ENCODE assay signal across 11 mouse cellular contexts in genomic region chr4:148969610-148970009, GRCm38 (mm10).
A peak's percentile ranks its signal among the peaks of the same experiment; 100 is the strongest.
DNase-seq lines count a peak whose midpoint lies in the region; ATAC-seq and TF ChIP-seq lines count a peak whose summit lies in the region.
"Had no signal": no experiment of that assay in that cellular context is flagged by ENCODE, and none has a peak within 500 bp of the region (broad histone marks: within the 10 kb centered on the region; RNA-seq: fewer than 3 reads in every experiment).

No protein-coding gene starts in this region.

- TF ChIP-seq CTCF in kidney, adult 2 months (conservative IDR thresholded peaks at IDR 0.05; ENCODE audit: insufficient read depth, insufficient read length, low read depth, low read length): no peak

- DNase-seq in adrenal gland, adult (ENCODE audit: inconsistent age in 2 of 2, low spot score in 1 of 2): peak; percentile 58 to 73
- no peak for DNase-seq in adrenal gland, adult 8-10 months
- DNase-seq in kidney, adult 2 months: peak; percentile 78
- no peak for DNase-seq in kidney, adult 11 months
- peak; percentile 72 to 81 for DNase-seq in kidney, postnatal 36 days
- DNase-seq in liver, embryonic 11.5 days (ENCODE audit: low spot score): no peak
- DNase-seq in midbrain, embryonic 11.5 days (ENCODE audit: low spot score, missing footprints): no peak
- DNase-seq: gastrocnemius, postnatal 14 days had no signal

- peaks cover 10% of the 10 kb centered on the region for H3K4me1 ChIP-seq in kidney, adult 2 months (ENCODE audit: control insufficient read depth, insufficient read depth, low read length)
- H3K4me1 ChIP-seq in heart, embryonic 12.5 days (replicated peaks): peaks cover 69% of the 10 kb centered on the region
- peaks cover 12% of the 10 kb centered on the region for H3K4me1 ChIP-seq in liver, embryonic 11.5 days (replicated peaks; ENCODE audit: control insufficient read depth, insufficient read depth, low read length)
- peaks cover 7% of the 10 kb centered on the region; the same call in 1 of the 2 replicates for H3K4me1 ChIP-seq in midbrain, embryonic 11.5 days (ENCODE audit: control insufficient read depth, insufficient read depth, low read length)

- H3K4me3 ChIP-seq in kidney, adult 2 months (ENCODE audit: insufficient read depth, low read depth, low read length): no peak overlapping the region
- H3K4me3 ChIP-seq in heart, embryonic 12.5 days: no peak overlapping the region
- no peak overlapping the region for H3K4me3 ChIP-seq in liver, embryonic 11.5 days (ENCODE audit: low read depth, low read length)
- no peak overlapping the region for H3K4me3 ChIP-seq in midbrain, embryonic 11.5 days (ENCODE audit: low read depth, low read length)
- H3K4me3 ChIP-seq: limb, embryonic 10.5 days had no signal

- no peaks in the 10 kb centered on the region for H3K9me3 ChIP-seq in heart, embryonic 12.5 days (replicated peaks)
- no peaks in the 10 kb centered on the region for H3K9me3 ChIP-seq in liver, embryonic 11.5 days (ENCODE audit: control insufficient read depth, low read length)
- no peaks in the 10 kb centered on the region for H3K9me3 ChIP-seq in midbrain, embryonic 11.5 days (ENCODE audit: control insufficient read depth, low read length)
- H3K9me3 ChIP-seq: limb, embryonic 10.5 days had no signal

- no peak overlapping the region for H3K27ac ChIP-seq in kidney, adult 2 months (ENCODE audit: insufficient read depth, low read depth, low read length)
- H3K27ac ChIP-seq in heart, embryonic 12.5 days (ENCODE audit: poor library complexity, severe bottlenecking): peak overlapping the region; percentile 49
- no peak overlapping the region for H3K27ac ChIP-seq in liver, embryonic 11.5 days (ENCODE audit: low read depth, low read length)
- no peak overlapping the region for H3K27ac ChIP-seq in midbrain, embryonic 11.5 days (ENCODE audit: low read depth, low read length)

- no peaks in the 10 kb centered on the region for H3K36me3 ChIP-seq in kidney, adult 2 months (ENCODE audit: control insufficient read depth, insufficient read depth, low read length)
- H3K36me3 ChIP-seq in heart, embryonic 12.5 days: peaks cover 17% of the 10 kb centered on the region
- peaks cover 2% of the 10 kb centered on the region for H3K36me3 ChIP-seq in liver, embryonic 11.5 days (ENCODE audit: control insufficient read depth, insufficient read depth, low read length)
- H3K36me3 ChIP-seq in midbrain, embryonic 11.5 days (ENCODE audit: control insufficient read depth, insufficient read depth, low read length): no peaks in the 10 kb centered on the region; the same call in 1 of the 2 replicates

- 25% methylated on average over 5 of the region's 5 CpGs for WGBS in kidney, adult 2 months
- WGBS in heart, embryonic 12.5 days: 61% methylated on average over 5 of the region's 5 CpGs
- WGBS in liver, embryonic 11.5 days: 83% methylated on average over 5 of the region's 5 CpGs
- 89% methylated on average over 5 of the region's 5 CpGs for WGBS in midbrain, embryonic 11.5 days

- ATAC-seq in heart, embryonic 12.5 days (ENCODE audit: insufficient number of reproducible peaks, low FRiP score): no peak
- no peak for ATAC-seq in liver, embryonic 11.5 days (replicated peaks; ENCODE audit: low FRiP score)
- ATAC-seq in midbrain, embryonic 11.5 days (ENCODE audit: low FRiP score): no peak
- ATAC-seq: Patski had no signal

- no peak overlapping the region for H3K4me2 ChIP-seq in heart, embryonic 12.5 days
- H3K4me2 ChIP-seq in liver, embryonic 11.5 days: no peak overlapping the region
- H3K4me2 ChIP-seq in midbrain, embryonic 11.5 days: no peak overlapping the region

- no peak overlapping the region for H3K9ac ChIP-seq in heart, embryonic 12.5 days
- H3K9ac ChIP-seq in liver, embryonic 11.5 days (ENCODE audit: low read depth, low read length): no peak overlapping the region
- no peak overlapping the region for H3K9ac ChIP-seq in midbrain, embryonic 11.5 days (ENCODE audit: low read length)

- H3K27me3 ChIP-seq in kidney, adult 2 months (replicated peaks; ENCODE audit: control insufficient read depth, insufficient read depth, low read length): no peaks in the 10 kb centered on the region
- no peaks in the 10 kb centered on the region for H3K27me3 ChIP-seq in heart, embryonic 12.5 days (replicated peaks)
- no peaks in the 10 kb centered on the region for H3K27me3 ChIP-seq in liver, embryonic 11.5 days (replicated peaks; ENCODE audit: control insufficient read depth, insufficient read depth, low read length)
- H3K27me3 ChIP-seq in midbrain, embryonic 11.5 days (ENCODE audit: control insufficient read depth, insufficient read depth, low read length): no peaks in the 10 kb centered on the region; the same call in 1 of the 2 replicates
- H3K27me3 ChIP-seq: Patski had no signal

- no peak for TF ChIP-seq POLR2A in kidney, adult 2 months (IDR thresholded peaks at IDR 0.05; ENCODE audit: low read depth, low read length)

Comparison
In these comparisons a context has a peak if more than half of its experiments do, and no peak if none do; other contexts are left out.
1. DNase-seq: peak in adrenal gland, adult (2 of 2), kidney, adult 2 months (single experiment) and kidney, postnatal 36 days (2 of 2); none in adrenal gland, adult 8-10 months (single experiment), kidney, adult 11 months (single experiment), liver, embryonic 11.5 days (single experiment) and midbrain, embryonic 11.5 days (single experiment).